20 mouse cellular contexts compared by ENCODE assay signal in the genomic region with DNA sequence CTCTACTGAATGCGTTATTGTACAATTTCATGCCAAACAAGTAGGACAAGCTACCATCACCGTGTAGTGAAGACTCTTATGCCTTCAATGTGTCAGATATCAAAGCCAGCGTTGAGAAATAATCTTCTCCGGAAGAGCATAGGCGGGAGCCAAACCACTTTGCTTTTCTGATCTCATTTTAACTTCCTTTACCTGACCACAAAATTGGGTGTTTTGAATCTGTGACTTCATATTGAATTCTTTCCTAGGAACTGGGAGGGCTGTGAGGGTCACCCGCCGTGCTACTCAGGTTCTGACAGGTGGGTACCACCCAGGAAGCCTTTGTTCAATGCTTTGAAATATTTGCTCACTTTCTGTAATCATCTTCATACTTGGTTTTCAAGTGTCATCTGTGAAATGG. TPM values are rescaled to one million over a fixed set of nuclear protein-coding genes. Genes with fewer than 3 reads are reported as not detected.
DNase-seq lines count a peak whose midpoint lies in the region; ATAC-seq and TF ChIP-seq lines count a peak whose summit lies in the region.
"Had no signal": no experiment of that assay in that cellular context is flagged by ENCODE, and none has a peak within 500 bp of the region (broad histone marks: within the 10 kb centered on the region; RNA-seq: fewer than 3 reads in every experiment).

No protein-coding gene starts in this region.

- no peak overlapping the region for H3K4me2 ChIP-seq in neural tube, embryonic 15.5 days
- H3K4me2 ChIP-seq: embryonic facial prominence, embryonic 12.5 days; heart, embryonic 12.5 days; liver, embryonic 13.5 days; midbrain, embryonic 11.5 days had no signal

- WGBS in neural tube, embryonic 15.5 days = 82% methylated on average over 7 of the region's 7 CpGs

- no peak overlapping the region for H3K9ac ChIP-seq in neural tube, embryonic 15.5 days (replicated peaks)
- H3K9ac ChIP-seq: embryonic facial prominence, embryonic 12.5 days; heart, embryonic 12.5 days; liver, embryonic 13.5 days had no signal

- H3K4me1 ChIP-seq in neural tube, embryonic 15.5 days = no peaks in the 10 kb centered on the region
- H3K4me1 ChIP-seq: embryonic facial prominence, embryonic 12.5 days; heart, embryonic 12.5 days; liver, embryonic 13.5 days had no signal

- no peaks in the 10 kb centered on the region for H3K27me3 ChIP-seq in neural tube, embryonic 15.5 days (replicated peaks)
- H3K27me3 ChIP-seq: embryonic facial prominence, embryonic 12.5 days; heart, embryonic 12.5 days; liver, embryonic 13.5 days had no signal

- intact Hi-C loops in gastrocnemius, adult 2 months (cut with DNase I) = no loop called here

- TF ChIP-seq CTCF in gastrocnemius, adult 2 months (IDR thresholded peaks at IDR 0.05) = no peak

- peak; percentile 50; the same call in 1 of the 2 replicates for ATAC-seq in monocyte, adult 5-6 weeks (replicated peaks; ENCODE audit: insufficient number of reproducible peaks, low FRiP score, low TSS enrichment, poor library complexity, severe bottlenecking)
- no peak for ATAC-seq in neural tube, embryonic 15.5 days (ENCODE audit: low FRiP score)
- ATAC-seq: lung, postnatal 0 days had no signal

- H3K36me3 ChIP-seq in neural tube, embryonic 15.5 days = no peaks in the 10 kb centered on the region
- H3K36me3 ChIP-seq: embryonic facial prominence, embryonic 12.5 days; heart, embryonic 12.5 days; liver, embryonic 13.5 days had no signal

- peak; percentile 15 for DNase-seq in heart, adult 11 months
- DNase-seq in heart, adult 9 months (ENCODE audit: low spot score in 2 of 2) = no peak
- DNase-seq in T-cell, adult 2 months (ENCODE audit: low spot score) = peak; percentile 91
- peak; percentile 36 for DNase-seq in thymus, postnatal 25 days
- no peak for DNase-seq in gastrocnemius, adult 2 months
- no peak for DNase-seq in adrenal gland, postnatal 36 days
- DNase-seq: adrenal gland, postnatal 25 days; cerebellum, adult 9-11 months; gastrocnemius, postnatal 14 days; heart, postnatal 4 days; liver, embryonic 13.5 days had no signal

- H3K27ac ChIP-seq in gastrocnemius, adult 2 months = no peak overlapping the region
- no peak overlapping the region for H3K27ac ChIP-seq in neural tube, embryonic 15.5 days (replicated peaks)
- H3K27ac ChIP-seq: embryonic facial prominence, embryonic 12.5 days; liver, embryonic 13.5 days had no signal

- H3K9me3 ChIP-seq in neural tube, embryonic 15.5 days (replicated peaks) = no peaks in the 10 kb centered on the region
- H3K9me3 ChIP-seq: embryonic facial prominence, embryonic 12.5 days; heart, embryonic 12.5 days; liver, embryonic 13.5 days had no signal

- H3K4me3 ChIP-seq in gastrocnemius, adult 2 months = no peak overlapping the region
- H3K4me3 ChIP-seq in neural tube, embryonic 15.5 days (replicated peaks) = no peak overlapping the region
- H3K4me3 ChIP-seq: embryonic facial prominence, embryonic 12.5 days; heart, embryonic 12.5 days; liver, embryonic 13.5 days had no signal

RNA-seq across cellular contexts. Expression of a gene that starts 19.6 kb away (rescaled TPM):
- 8.1 to 35.7 TPM (median 9.7 TPM) in 3 replicates for total RNA-seq in monocyte, adult 5-6 weeks (2017)
- 1 to 10 TPM; 1.5 to 4.2 TPM for total RNA-seq in gastrocnemius, adult 2 months (2021)
- 1 to 10 TPM; 4.4 to 9.7 TPM for total RNA-seq in adrenal gland, postnatal 36 days (2021)
- 3.3 and 4.2 TPM in 2 replicates for polyA plus RNA-seq in neural tube, embryonic 15.5 days (2015; fragmentation: Nextera tagmentation; extraction: Ambion mirVana)
- total RNA-seq: ES-E14 had no signal

RNA-seq across cellular contexts. Expression of a gene that starts 19.8 kb away (rescaled TPM):
- 2.2 to 2.4 TPM (median 2.4 TPM) in 3 replicates for total RNA-seq in monocyte, adult 5-6 weeks (2017)
- total RNA-seq in gastrocnemius, adult 2 months (2021) = under 1 TPM; 0.17 to 0.23 TPM
- 1 to 10 TPM in 1 of 2 experiments, under 1 TPM in 1; 0.79 to 2.9 TPM for total RNA-seq in adrenal gland, postnatal 36 days (2021)
- polyA plus RNA-seq in neural tube, embryonic 15.5 days (2015; fragmentation: Nextera tagmentation; extraction: Ambion mirVana) = 3.8 and 4.2 TPM in 2 replicates

RNA-seq across cellular contexts. Expression of a gene that starts 41.5 kb away (rescaled TPM):
- 0.29 to 0.64 TPM in 2 of 3 replicates, not detected in the other for total RNA-seq in monocyte, adult 5-6 weeks (2017)
- not detected for total RNA-seq in gastrocnemius, adult 2 months (2021)
- total RNA-seq in adrenal gland, postnatal 36 days (2021) = under 1 TPM in 1 of 2 experiments, not detected in 1; 0.10 TPM
- 0.05 TPM in 1 of 2 replicates, not detected in the other for polyA plus RNA-seq in neural tube, embryonic 15.5 days (2015; fragmentation: Nextera tagmentation; extraction: Ambion mirVana)
- total RNA-seq: adrenal gland, postnatal 25 days; heart, postnatal 4 days had no signal
- polyA plus RNA-seq: embryonic facial prominence, embryonic 12.5 days; heart, embryonic 12.5 days; midbrain, embryonic 11.5 days; stomach, embryonic 14.5 days had no signal

RNA-seq across cellular contexts. Expression of a gene that starts 48.8 kb away (rescaled TPM):
- total RNA-seq in monocyte, adult 5-6 weeks (2017) = 52.0 to 109 TPM (median 89.6 TPM) in 3 replicates
- total RNA-seq in gastrocnemius, adult 2 months (2021) = not detected
- total RNA-seq in adrenal gland, postnatal 36 days (2021) = under 1 TPM; 0.72 to 0.73 TPM
- 0.69 and 1.1 TPM in 2 replicates for polyA plus RNA-seq in neural tube, embryonic 15.5 days (2015; fragmentation: Nextera tagmentation; extraction: Ambion mirVana)
- total RNA-seq: ES-E14; gastrocnemius, postnatal 14 days; heart, postnatal 4 days had no signal
- polyA plus RNA-seq: heart, embryonic 12.5 days; limb, embryonic 11.5 days had no signal

Comparison
In these comparisons a context has a peak if more than half of its experiments do, and no peak if none do; other contexts are left out.
1. DNase-seq: peak in heart, adult 11 months (single experiment), T-cell, adult 2 months (single experiment) and thymus, postnatal 25 days (single experiment); none in heart, adult 9 months (0 of 2), gastrocnemius, adult 2 months (single experiment) and adrenal gland, postnatal 36 days (0 of 2).